In the genomic region with DNA sequence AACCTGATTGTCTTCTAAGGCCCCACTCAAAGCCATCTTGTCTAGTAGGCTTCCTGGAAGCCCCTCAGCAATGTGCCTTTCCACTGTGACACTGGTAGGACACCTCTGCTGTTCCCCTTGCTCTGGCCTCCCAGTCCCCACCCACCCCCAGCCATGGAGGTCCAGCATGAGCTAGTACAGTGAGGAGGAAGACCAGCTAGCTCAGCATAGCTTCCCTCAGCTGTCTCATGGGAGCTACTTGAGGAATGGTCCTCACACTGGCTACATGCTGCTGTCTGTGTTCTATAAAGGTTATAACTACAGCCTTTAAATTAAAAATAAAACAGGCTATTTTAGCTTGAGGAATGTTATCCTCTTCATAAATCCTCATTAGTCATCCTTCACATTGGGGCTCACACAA, we compare ENCODE assay signal across 28 mouse cellular contexts.
A peak's percentile ranks its signal among the peaks of the same experiment; 100 is the strongest.
DNase-seq lines count a peak whose midpoint lies in the region; ATAC-seq and TF ChIP-seq lines count a peak whose summit lies in the region.
"Had no signal": no experiment of that assay in that cellular context is flagged by ENCODE, and none has a peak within 500 bp of the region (broad histone marks: within the 10 kb centered on the region; RNA-seq: fewer than 3 reads in every experiment).

No protein-coding gene starts in this region.

- no peaks in the 10 kb centered on the region for H3K27me3 ChIP-seq in kidney, embryonic 16.5 days (ENCODE audit: insufficient read depth, low read length)
- H3K27me3 ChIP-seq: CH12.LX; forebrain, embryonic 12.5 days; forebrain, embryonic 15.5 days; heart, embryonic 12.5 days; heart, embryonic 15.5 days; Patski had no signal

- no peaks in the 10 kb centered on the region for H3K36me3 ChIP-seq in kidney, embryonic 16.5 days (ENCODE audit: insufficient read depth, low read length)
- H3K36me3 ChIP-seq: forebrain, embryonic 12.5 days; forebrain, embryonic 15.5 days; heart, embryonic 12.5 days; heart, embryonic 15.5 days had no signal

- H3K9me3 ChIP-seq in kidney, embryonic 16.5 days (ENCODE audit: low read length): no peaks in the 10 kb centered on the region
- H3K9me3 ChIP-seq: forebrain, embryonic 12.5 days; forebrain, embryonic 15.5 days; G1E; heart, embryonic 12.5 days; heart, embryonic 15.5 days had no signal

- no peak for TF ChIP-seq POLR2A in embryonic fibroblast, embryonic 13.5 days (IDR thresholded peaks at IDR 0.05; ENCODE audit: low read depth, low read length)

- no peak overlapping the region for H3K4me2 ChIP-seq in kidney, embryonic 16.5 days (replicated peaks; ENCODE audit: low read depth, low read length)
- H3K4me2 ChIP-seq: forebrain, embryonic 12.5 days; forebrain, embryonic 15.5 days; heart, embryonic 12.5 days; heart, embryonic 15.5 days; hindbrain, embryonic 14.5 days had no signal

- H3K4me1 ChIP-seq in kidney, embryonic 16.5 days (ENCODE audit: insufficient read depth, low read length): peaks cover 10% of the 10 kb centered on the region
- 0 out of 2 replicates have a peak, but pooled peaks cover 5% of the 10 kb centered on the region for H3K4me1 ChIP-seq in embryonic fibroblast, embryonic 13.5 days (ENCODE audit: control insufficient read depth, insufficient read depth, low read length)
- H3K4me1 ChIP-seq: forebrain, embryonic 12.5 days; forebrain, embryonic 15.5 days had no signal

- H3K27ac ChIP-seq in kidney, embryonic 16.5 days (ENCODE audit: low read length): peak overlapping the region; percentile 33; the same call in 1 of the 2 replicates
- peak overlapping the region; percentile 68 for H3K27ac ChIP-seq in embryonic fibroblast, embryonic 13.5 days (ENCODE audit: insufficient read depth, low read length)
- H3K27ac ChIP-seq: forebrain, embryonic 12.5 days; forebrain, embryonic 15.5 days; gastrocnemius, adult 2 months; heart, embryonic 15.5 days; hindbrain, embryonic 14.5 days; hindbrain, postnatal 0 days had no signal

- no peak for DNase-seq in frontal cortex, postnatal 14 days (ENCODE audit: low spot score in 2 of 2)
- DNase-seq in kidney, adult 9 months: no peak
- DNase-seq in spleen, adult 12 weeks (ENCODE audit: low spot score): no peak
- DNase-seq: adrenal gland, postnatal 10 days; adrenal gland, postnatal 36 days; B cell, adult 2 months; cerebellum, adult 18-20 months; cerebellum, adult 9-10 months; embryo, embryonic 11 days; gastrocnemius, adult 2 months; gastrocnemius, postnatal 14 days; heart, adult 11 months; heart, postnatal 10 days; heart, postnatal 4 days had no signal

- ATAC-seq in frontal cortex, adult (ENCODE audit: low TSS enrichment): 0 out of 2 replicates have a peak, but pooled peaks have one; percentile 31
- ATAC-seq in kidney, embryonic 16.5 days (ENCODE audit: low FRiP score, low TSS enrichment): peak; percentile 65; the same call in 1 of the 2 replicates
- ATAC-seq: forebrain, embryonic 15.5 days; hindbrain, postnatal 0 days; inflammation-experienced regulatory T-cells, adult 6 months; Patski had no signal

- H3K9ac ChIP-seq in kidney, embryonic 16.5 days (replicated peaks; ENCODE audit: low read length): no peak overlapping the region
- H3K9ac ChIP-seq: forebrain, embryonic 12.5 days; forebrain, embryonic 15.5 days; heart, embryonic 12.5 days; heart, embryonic 15.5 days; hindbrain, embryonic 14.5 days had no signal

- TF ChIP-seq CTCF in embryonic fibroblast, embryonic 13.5 days (IDR thresholded peaks at IDR 0.05; ENCODE audit: borderline replicate concordance, insufficient read depth, low read length): no peak

- H3K4me3 ChIP-seq in kidney, embryonic 16.5 days (ENCODE audit: low read length): no peak overlapping the region
- no peak overlapping the region for H3K4me3 ChIP-seq in embryonic fibroblast, embryonic 13.5 days (ENCODE audit: insufficient read depth, low read length)
- H3K4me3 ChIP-seq: erythroblast, embryonic 14.5 days; forebrain, embryonic 12.5 days; forebrain, embryonic 15.5 days; gastrocnemius, adult 2 months; heart, embryonic 12.5 days; heart, embryonic 15.5 days had no signal
